Mouse (Mus musculus) bone marrow macrophage, adult 2 months (primary cell): ENCODE results near the gene Gpr152.

Experiments
- CTCF ChIP-seq: IDR thresholded peaks from 2 replicates; pipeline ENCODE4 v1.5.1; 2012; ENCODE audit warnings: low read depth, mild to moderate bottlenecking, low read length, moderate library complexity
- POLR2A ChIP-seq: IDR thresholded peaks from 2 replicates; pipeline ENCODE4 v1.6.1; 2012; ENCODE audit warnings: mild to moderate bottlenecking, low read depth, low read length, borderline replicate concordance

GRCm38 (mm10) chr19:4149283-4149682 is 9.7 kb downstream of the Gpr152 start:
- TF ChIP-seq CTCF: no peak
- TF ChIP-seq POLR2A: no peak
